Mouse (Mus musculus) hindbrain, embryonic 12.5 days (tissue): ENCODE data around the gene 1700034J05Rik. TPM values are rescaled to one million over a fixed set of nuclear protein-coding genes. Genes with fewer than 3 reads are reported as not detected.
A peak's percentile ranks its signal among the peaks of the same experiment; 100 is the strongest.

Experiments
- ATAC-seq: fragments of 200-750 bp; cut with Nextera tagmentation; 2 replicates; pipeline ENCODE4 v1.8.0; 2017; ENCODE audit warnings: moderate TSS enrichment; ENCODE audit not compliant: low FRiP score
- H3K27ac ChIP-seq: fragments of 300-500 bp; sonication (generic); 2 replicates; pipeline ENCODE4 v1.5.1; 2016; ENCODE audit warnings: mild to moderate bottlenecking
- H3K27me3 ChIP-seq: fragments of 300-500 bp; sonication (generic); 2 replicates; pipeline ENCODE4 v1.6.1; 2016; ENCODE audit warnings: mild to moderate bottlenecking
- H3K36me3 ChIP-seq: fragments of 300-500 bp; sonication (generic); 2 replicates; pipeline ENCODE4 v1.6.1; 2016; ENCODE audit warnings: mild to moderate bottlenecking
- H3K4me1 ChIP-seq: fragments of 300-500 bp; sonication (generic); 2 replicates; pipeline ENCODE4 v1.6.1; 2016
- H3K4me2 ChIP-seq: fragments of 300-500 bp; sonication (generic); replicated peaks from 2 replicates; pipeline ENCODE4 v1.6.1; 2016; ENCODE audit warnings: mild to moderate bottlenecking
- H3K4me3 ChIP-seq: fragments of 300-500 bp; sonication (generic); 2 replicates; pipeline ENCODE4 v1.5.1; 2016; ENCODE audit warnings: mild to moderate bottlenecking
- H3K9ac ChIP-seq: fragments of 300-500 bp; sonication (generic); 2 replicates; pipeline ENCODE4 v1.6.1; 2016; ENCODE audit warnings: mild to moderate bottlenecking, moderate library complexity
- H3K9me3 ChIP-seq: fragments of 300-500 bp; sonication (generic); replicated peaks from 2 replicates; pipeline ENCODE4 v1.6.1; 2016; ENCODE audit warnings: mild to moderate bottlenecking
- WGBS: fragments of 180-500 bp; shearing (Covaris S2); methylation state at CpG from one replicate; pipeline ENCODE4 v1.1.7; 2016; 5-methylcytosine and 5-hydroxymethylcytosine counted together
- polyA plus RNA-seq: library from polyadenylated mRNA; unstranded; fragments of >200 nt; fragmentation: Nextera tagmentation; extraction: Ambion mirVana; gene quantifications from 2 replicates; pipeline ENCODE4 v1.2.1, GENCODE M21; 2016

The 1700034J05Rik gene
- polyA plus RNA-seq, result 0.10 and 0.13 TPM in 2 replicates

DNA sequence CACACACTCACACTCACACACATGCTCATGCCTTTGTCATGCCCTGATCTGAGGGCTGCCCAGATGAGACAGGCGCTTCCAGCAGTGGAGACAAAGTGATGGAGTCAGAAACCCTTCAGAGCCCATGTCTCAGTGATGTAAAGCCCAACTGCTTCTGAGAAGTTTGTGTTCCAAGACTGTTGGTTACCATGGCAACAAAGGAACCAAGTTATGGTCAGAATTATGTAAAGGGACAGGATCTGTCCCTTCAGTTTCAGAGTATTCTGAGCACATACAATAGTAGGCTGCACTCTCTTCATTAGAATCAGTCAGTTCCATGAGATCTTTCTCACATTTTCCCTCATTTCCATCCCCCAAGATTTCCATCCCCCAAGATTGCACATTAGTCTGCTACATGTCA is at the start of gene 1700034J05Rik:
Gene 1700034J05Rik (minus strand): TSS at position 165 of the 400 bp plus-strand sequence.
- H3K4me1 ChIP-seq, result peaks cover 9% of the 10 kb centered on the region; the same call in 1 of the 2 replicates
- ATAC-seq, result no peak
- WGBS, result 92% methylated on average over 1 of the region's 1 CpGs
- H3K4me2 ChIP-seq, result no peak within 1 kb of the TSS
- no peak within 1 kb of the TSS for H3K9ac ChIP-seq
- H3K36me3 ChIP-seq, result no peaks in the 10 kb centered on the region
- no peaks in the 10 kb centered on the region for H3K27me3 ChIP-seq
- H3K4me3 ChIP-seq, result no peak within 1 kb of the TSS
- no peak within 1 kb of the TSS for H3K27ac ChIP-seq
- no peaks in the 10 kb centered on the region for H3K9me3 ChIP-seq

DNA sequence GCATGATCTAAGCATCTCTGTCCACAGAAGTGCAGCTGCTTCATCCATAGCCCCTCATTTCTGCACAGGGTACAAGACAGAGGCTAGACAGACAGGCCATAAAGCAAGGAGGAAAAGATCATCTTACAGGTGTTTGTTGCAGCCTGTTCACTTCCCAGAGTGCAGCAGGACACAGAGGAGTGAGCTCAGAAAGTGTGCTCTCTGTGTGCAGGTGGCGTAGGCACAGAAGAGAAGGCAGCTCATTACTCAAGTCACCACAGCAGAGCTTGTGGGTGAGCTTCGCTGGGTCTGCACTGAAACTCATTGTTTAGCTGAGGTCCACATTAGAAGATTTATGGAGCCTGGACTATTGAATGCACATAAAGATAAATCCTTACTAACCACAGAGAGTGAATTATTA is 45.5 kb upstream of the 1700034J05Rik start:
- no peaks in the 10 kb centered on the region for H3K4me1 ChIP-seq
- H3K27me3 ChIP-seq, result no peaks in the 10 kb centered on the region
- no peak overlapping the region for H3K9ac ChIP-seq
- WGBS, result 64% methylated on average over 2 of the region's 2 CpGs
- no peak overlapping the region for H3K4me3 ChIP-seq
- H3K36me3 ChIP-seq, result no peaks in the 10 kb centered on the region
- no peak for ATAC-seq
- no peak overlapping the region for H3K27ac ChIP-seq
- no peaks in the 10 kb centered on the region for H3K9me3 ChIP-seq
- H3K4me2 ChIP-seq, result no peak overlapping the region

DNA sequence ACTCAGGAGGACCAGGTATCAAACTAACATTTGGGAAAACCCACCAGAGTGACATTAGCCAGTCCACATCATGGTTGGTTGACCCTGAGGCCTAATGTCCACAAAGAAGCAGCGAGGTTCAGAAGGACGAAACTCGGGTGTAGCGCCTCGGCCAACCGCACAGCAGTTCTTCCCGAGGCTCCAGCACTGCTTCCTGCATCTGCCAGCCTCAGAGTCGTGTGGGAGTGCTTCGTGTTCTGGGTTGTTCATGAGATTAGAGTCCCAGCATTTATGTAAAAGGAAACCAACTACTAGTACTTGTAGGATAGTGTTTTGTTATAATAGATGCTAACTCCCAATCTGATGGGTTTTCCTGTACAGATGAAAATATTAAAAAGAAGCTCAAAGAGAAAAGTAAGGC is 45.1 kb upstream of the 1700034J05Rik start:
- Histone ChIP-seq H3K4me3 (no peak overlapping the region), H3K27ac (no peak overlapping the region), H3K36me3 (no peaks in the 10 kb centered on the region), H3K27me3 (no peaks in the 10 kb centered on the region), H3K9ac (no peak overlapping the region), H3K4me2 (no peak overlapping the region), H3K9me3 (no peaks in the 10 kb centered on the region), H3K4me1 (no peaks in the 10 kb centered on the region)
- WGBS, result 86% methylated on average over 9 of the region's 9 CpGs
- no peak for ATAC-seq

GRCm38 (mm10) chr6:146998710-146999109 is 44.5 kb upstream of the 1700034J05Rik start:
- Histone ChIP-seq H3K4me3 (no peak overlapping the region), H3K27me3 (no peaks in the 10 kb centered on the region), H3K36me3 (no peaks in the 10 kb centered on the region), H3K4me2 (no peak overlapping the region), H3K27ac (no peak overlapping the region), H3K4me1 (no peaks in the 10 kb centered on the region), H3K9ac (no peak overlapping the region), H3K9me3 (no peaks in the 10 kb centered on the region)
- ATAC-seq, result no peak
- WGBS, result 95% methylated on average over 4 of the region's 4 CpGs

DNA sequence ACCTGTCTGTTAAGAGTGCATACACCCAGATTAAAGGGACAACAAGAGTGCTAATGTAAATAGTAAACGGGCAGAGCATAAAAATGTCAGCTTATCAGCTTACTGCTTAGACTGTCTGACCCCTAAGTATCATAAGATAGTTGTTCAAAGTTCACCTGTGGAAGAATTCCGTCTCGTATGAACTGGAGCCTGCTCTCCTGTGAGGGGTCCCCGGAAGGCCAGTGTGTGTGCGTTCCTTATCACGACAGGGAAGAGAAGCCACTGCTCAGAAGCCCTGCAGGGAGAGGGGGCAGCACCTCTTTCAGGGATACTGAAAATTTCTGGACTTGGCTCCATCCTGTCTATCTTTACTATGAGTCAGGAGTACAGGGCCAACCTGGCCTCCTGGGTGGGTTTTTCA is 42.8 kb upstream of the 1700034J05Rik start:
- no peaks in the 10 kb centered on the region for H3K36me3 ChIP-seq
- no peak overlapping the region for H3K4me3 ChIP-seq
- no peak overlapping the region for H3K27ac ChIP-seq
- H3K4me1 ChIP-seq, result no peaks in the 10 kb centered on the region
- H3K4me2 ChIP-seq, result no peak overlapping the region
- WGBS, result 88% methylated on average over 6 of the region's 6 CpGs
- no peak for ATAC-seq
- H3K9ac ChIP-seq, result no peak overlapping the region
- no peaks in the 10 kb centered on the region for H3K27me3 ChIP-seq
- H3K9me3 ChIP-seq, result no peaks in the 10 kb centered on the region

DNA sequence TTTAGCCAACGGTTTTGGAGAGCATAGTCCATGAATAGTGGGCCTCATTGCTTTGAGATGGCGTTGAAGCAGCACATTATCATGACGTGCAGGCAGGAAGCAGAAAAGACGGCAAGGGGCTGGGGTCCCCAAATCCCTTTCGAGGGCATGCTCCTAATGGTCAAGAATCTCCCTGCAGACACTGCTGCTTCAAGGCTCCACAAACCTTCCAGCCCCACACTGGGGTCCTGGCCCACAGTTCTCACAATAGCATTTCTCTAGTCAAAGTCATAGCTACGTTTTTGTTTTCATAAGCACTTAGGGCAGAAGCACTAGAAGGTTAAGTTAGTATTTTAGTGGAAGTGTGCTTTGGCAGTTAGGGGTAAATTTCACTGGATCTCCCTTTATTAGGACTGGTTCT is 41.7 kb upstream of the 1700034J05Rik start:
- H3K4me1 ChIP-seq, result no peaks in the 10 kb centered on the region
- H3K9me3 ChIP-seq, result no peaks in the 10 kb centered on the region
- ATAC-seq, result no peak
- no peak overlapping the region for H3K4me3 ChIP-seq
- WGBS, result 84% methylated on average over 6 of the region's 6 CpGs
- no peak overlapping the region for H3K4me2 ChIP-seq
- no peaks in the 10 kb centered on the region for H3K36me3 ChIP-seq
- no peaks in the 10 kb centered on the region for H3K27me3 ChIP-seq
- H3K27ac ChIP-seq, result no peak overlapping the region
- H3K9ac ChIP-seq, result no peak overlapping the region

DNA sequence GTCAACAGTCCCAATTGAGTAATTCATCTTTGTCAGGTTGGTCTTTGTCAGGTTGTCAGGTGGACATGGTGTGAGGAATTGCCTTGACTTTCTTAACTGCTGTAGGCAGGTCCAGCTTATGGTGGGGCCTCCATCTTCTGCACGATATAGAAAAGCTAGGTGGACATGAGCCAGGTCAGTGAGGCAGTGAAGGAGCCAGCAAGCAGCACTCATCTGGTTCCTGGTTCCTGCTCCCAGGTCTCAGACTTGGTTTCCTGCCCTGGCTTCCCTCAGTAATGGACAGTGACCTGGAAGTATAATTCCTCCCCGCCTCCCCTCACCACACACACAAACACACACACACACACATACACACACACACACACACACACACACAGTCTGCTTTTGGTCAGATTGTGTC is 41.2 kb upstream of the 1700034J05Rik start:
- no peak overlapping the region for H3K27ac ChIP-seq
- peak; percentile 46; the same call in 1 of the 2 replicates for ATAC-seq
- no peak overlapping the region for H3K4me3 ChIP-seq
- no peaks in the 10 kb centered on the region for H3K27me3 ChIP-seq
- H3K36me3 ChIP-seq, result no peaks in the 10 kb centered on the region
- no peak overlapping the region for H3K4me2 ChIP-seq
- 52% methylated on average over 1 of the region's 2 CpGs for WGBS
- H3K9me3 ChIP-seq, result no peaks in the 10 kb centered on the region
- no peaks in the 10 kb centered on the region for H3K4me1 ChIP-seq
- H3K9ac ChIP-seq, result no peak overlapping the region

DNA sequence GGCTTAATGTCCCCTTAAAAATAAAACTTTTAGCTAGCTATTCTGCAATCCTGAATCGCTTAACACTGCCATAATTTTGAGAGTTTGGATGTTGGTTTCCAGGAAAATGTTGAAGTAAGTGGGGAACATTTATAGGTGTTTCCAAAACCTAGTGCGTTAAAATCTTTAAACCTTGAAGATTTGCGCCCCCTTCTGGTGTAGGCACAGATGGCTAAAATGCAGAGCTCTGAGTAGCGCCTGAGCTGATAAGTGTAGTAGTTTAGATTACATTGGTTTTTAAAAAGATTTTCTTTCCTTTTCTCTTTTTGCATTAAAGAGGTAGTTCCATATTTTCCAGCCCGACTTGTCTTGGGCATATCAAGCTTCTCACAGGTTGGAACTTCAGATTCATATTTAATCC is 40.0 kb upstream of the 1700034J05Rik start:
- no peak overlapping the region for H3K4me2 ChIP-seq
- H3K9me3 ChIP-seq, result no peaks in the 10 kb centered on the region
- ATAC-seq, result no peak
- no peaks in the 10 kb centered on the region for H3K27me3 ChIP-seq
- H3K4me1 ChIP-seq, result no peaks in the 10 kb centered on the region
- WGBS, result 39% methylated on average over 5 of the region's 5 CpGs
- no peak overlapping the region for H3K9ac ChIP-seq
- H3K4me3 ChIP-seq, result no peak overlapping the region
- H3K36me3 ChIP-seq, result no peaks in the 10 kb centered on the region
- no peak overlapping the region for H3K27ac ChIP-seq

- no peaks in the 10 kb centered on the region for H3K27me3 ChIP-seq
- no peak overlapping the region for H3K9ac ChIP-seq
- 72% methylated on average over 3 of the region's 3 CpGs for WGBS
- no peaks in the 10 kb centered on the region for H3K36me3 ChIP-seq
- H3K27ac ChIP-seq, result no peak overlapping the region
- H3K4me2 ChIP-seq, result no peak overlapping the region
- ATAC-seq, result no peak
- H3K4me3 ChIP-seq, result no peak overlapping the region
- no peaks in the 10 kb centered on the region for H3K9me3 ChIP-seq
- H3K4me1 ChIP-seq, result peaks cover 3% of the 10 kb centered on the region; the same call in 1 of the 2 replicates
Measured at GRCm38 (mm10) chr6:146984569-146984968, 30.3 kb upstream of the 1700034J05Rik start.

- 0 out of 2 replicates have a peak, but pooled peaks have one; percentile 43 for ATAC-seq
- H3K4me3 ChIP-seq, result no peak overlapping the region
Measured at GRCm38 (mm10) chr6:146981249-146981835, 27.1 kb upstream of the 1700034J05Rik start.

DNA sequence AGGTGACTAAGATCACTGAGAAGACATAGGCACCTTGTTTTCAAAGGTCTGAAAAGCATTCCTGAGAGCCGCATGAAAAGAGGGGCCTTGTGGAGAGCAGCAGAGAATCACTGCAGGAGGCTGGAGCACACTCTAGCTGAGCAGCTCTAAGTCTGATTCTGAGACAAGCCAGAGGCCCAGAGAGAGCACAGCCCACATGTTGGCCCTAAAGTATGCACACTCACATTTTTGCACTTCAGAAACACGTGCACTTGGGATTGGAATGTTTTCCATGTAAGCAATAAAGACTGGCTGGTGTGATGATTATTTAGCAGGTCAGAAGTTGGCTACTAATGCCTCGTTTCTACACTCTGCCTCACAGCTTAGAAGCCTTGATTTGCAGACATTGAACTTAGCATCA is 25.7 kb upstream of the 1700034J05Rik start:
- no peak for ATAC-seq
- peaks cover 3% of the 10 kb centered on the region; the same call in 1 of the 2 replicates for H3K4me1 ChIP-seq

More at GRCm38 (mm10) chr6:146981249-146981835, 27.1 kb upstream of the 1700034J05Rik start:
- no peaks in the 10 kb centered on the region for H3K27me3 ChIP-seq
- WGBS, result 44% methylated on average over 1 of the region's 1 CpGs
- H3K4me1 ChIP-seq, result peaks cover 3% of the 10 kb centered on the region; the same call in 1 of the 2 replicates
- H3K9ac ChIP-seq, result no peak overlapping the region
- H3K4me2 ChIP-seq, result no peak overlapping the region
- H3K27ac ChIP-seq, result no peak overlapping the region
- H3K36me3 ChIP-seq, result no peaks in the 10 kb centered on the region
- no peaks in the 10 kb centered on the region for H3K9me3 ChIP-seq

GRCm38 (mm10) chr6:146979115-146979744 is 25.0 kb upstream of the 1700034J05Rik start:
- no peak overlapping the region for H3K9ac ChIP-seq
- 70% methylated on average over 1 of the region's 1 CpGs for WGBS
- no peaks in the 10 kb centered on the region for H3K36me3 ChIP-seq
- no peak for ATAC-seq
- no peaks in the 10 kb centered on the region for H3K27me3 ChIP-seq
- no peak overlapping the region for H3K4me2 ChIP-seq
- H3K9me3 ChIP-seq, result no peaks in the 10 kb centered on the region
- no peak overlapping the region for H3K4me3 ChIP-seq
- peaks cover 3% of the 10 kb centered on the region; the same call in 1 of the 2 replicates for H3K4me1 ChIP-seq
- no peak overlapping the region for H3K27ac ChIP-seq

More for the DNA sequence above, 25.7 kb upstream of the 1700034J05Rik start:
- H3K27me3 ChIP-seq, result no peaks in the 10 kb centered on the region
- 0 out of 2 replicates have a peak overlapping the region, but pooled peaks have one; percentile 2 for H3K27ac ChIP-seq
- WGBS, result 31% methylated on average over 3 of the region's 3 CpGs
- no peaks in the 10 kb centered on the region for H3K9me3 ChIP-seq
- no peaks in the 10 kb centered on the region for H3K36me3 ChIP-seq
- no peak overlapping the region for H3K9ac ChIP-seq
- H3K4me3 ChIP-seq, result no peak overlapping the region
- H3K4me2 ChIP-seq, result no peak overlapping the region

GRCm38 (mm10) chr6:146978691-146979114 is 24.5 kb upstream of the 1700034J05Rik start:
- Histone ChIP-seq H3K36me3 (no peaks in the 10 kb centered on the region), H3K9me3 (no peaks in the 10 kb centered on the region), H3K4me2 (no peak overlapping the region), H3K4me1 (peaks cover 3% of the 10 kb centered on the region; the same call in 1 of the 2 replicates), H3K27ac (no peak overlapping the region), H3K9ac (no peak overlapping the region), H3K27me3 (no peaks in the 10 kb centered on the region), H3K4me3 (no peak overlapping the region)
- no peak for ATAC-seq
- 62% methylated on average over 5 of the region's 5 CpGs for WGBS
